Mouse (Mus musculus): ENCODE measurements at regions not wholly inside any gene's neighbourhood (a gene's known extent, or its start where the extent isn't known, plus 50 kb on each side); places are given as distances from the start of the nearest gene placed in this dataset.

GRCm38 (mm10) chr3:149105709-149106450, 115.5 kb upstream of the Adgrl2 start:
- Histone ChIP-seq H3K4me1 (ENCODE audit: control insufficient read depth in 1 of 2, insufficient read depth in 2 of 2) (peaks cover 0 to 10% of the 10 kb centered on the region in 2 experiments; a peak in 2 of 4 replicates), H3K36me3 (replicated peaks in 1 of 2; ENCODE audit: control insufficient read depth in 1 of 2, insufficient read depth in 1 of 2, low read length in 1 of 2) (no peaks in the 10 kb centered on the region), H3K27me3 (replicated peaks) (no peaks in the 10 kb centered on the region), H3K4me3 (replicated peaks in 1 of 3; ENCODE audit: low read depth in 2 of 3, low read length in 2 of 3, poor library complexity in 1 of 3) (no peak overlapping the region), H3K9ac (ENCODE audit: insufficient read depth, low read depth) (no peak overlapping the region), H3K4me2 (ENCODE audit: insufficient read depth, low read depth, poor library complexity, severe bottlenecking) (no peak overlapping the region), H3K79me2 (replicated peaks; ENCODE audit: control insufficient read depth, extremely low read depth, insufficient read depth, poor library complexity, severe bottlenecking) (no peaks in the 10 kb centered on the region), H3K9me3 (replicated peaks; ENCODE audit: low read length) (no peaks in the 10 kb centered on the region), H3K27ac (ENCODE audit: insufficient read depth, low read depth) (no peak overlapping the region)
- TF ChIP-seq TBP (conservative IDR thresholded peaks at IDR 0.05; ENCODE audit: low read depth, low read length) = no peak
- no peak for TF ChIP-seq CHD2 (IDR thresholded peaks at IDR 0.05; ENCODE audit: low read length)
- TF ChIP-seq ELF1 (IDR thresholded peaks at IDR 0.05; ENCODE audit: low read depth, low read length) = no peak
- no peak for TF ChIP-seq CHD1 (IDR thresholded peaks at IDR 0.05; ENCODE audit: low read depth, low read length)
- TF ChIP-seq TCF12 (IDR thresholded peaks at IDR 0.05; ENCODE audit: low read depth, low read length) = no peak
- TF ChIP-seq POLR2A (IDR thresholded peaks at IDR 0.05; ENCODE audit: low read depth, low read length) = no peak
- TF ChIP-seq ZKSCAN1 (IDR thresholded peaks at IDR 0.05; ENCODE audit: borderline replicate concordance, low read depth, low read length) = no peak
- no peak for TF ChIP-seq CTCF (conservative IDR thresholded peaks at IDR 0.05 in 1 of 2, IDR thresholded peaks at IDR 0.05 in 1 of 2; ENCODE audit: low read depth in 2 of 2, low read length in 2 of 2)
- no peak for TF ChIP-seq NELFE (IDR thresholded peaks at IDR 0.05; ENCODE audit: low read depth, low read length)
- TF ChIP-seq USF2 (conservative IDR thresholded peaks at IDR 0.05; ENCODE audit: low read depth, low read length) = no peak
- no peak for TF ChIP-seq E2F4 (IDR thresholded peaks at IDR 0.05; ENCODE audit: insufficient replicate concordance, low read depth, low read length)
- no peak for TF ChIP-seq PAX5 (IDR thresholded peaks at IDR 0.05; ENCODE audit: low read length)
- no peak for TF ChIP-seq POLR2AphosphoS2 (IDR thresholded peaks at IDR 0.05; ENCODE audit: low read depth, low read length)
- no peak for TF ChIP-seq MYC (IDR thresholded peaks at IDR 0.05; ENCODE audit: low read depth, low read length)
- TF ChIP-seq JUN (IDR thresholded peaks at IDR 0.05; ENCODE audit: insufficient read depth, low read depth, low read length) = no peak
- dilution Hi-C loops (cut with MboI; ENCODE audit: extremely low pct_ligation_motif_present, extremely low pct_unique_long_range_greater_than_20kb, low sequenced_read_pairs) (no loop called here), in situ Hi-C loops (cut with MboI; ENCODE audit: low pct_ligation_motif_present, low pct_unique_long_range_greater_than_20kb, low sequenced_read_pairs) (no loop called here)
- no peak for DNase-seq (ENCODE audit: extremely low read depth)

- dilution Hi-C loops (cut with MboI; ENCODE audit: extremely low pct_ligation_motif_present, extremely low pct_unique_long_range_greater_than_20kb, low sequenced_read_pairs) = no loop called here
- no peak for DNase-seq (ENCODE audit: extremely low read depth)
- Histone ChIP-seq H3K4me1 (ENCODE audit: control insufficient read depth in 1 of 2, insufficient read depth in 2 of 2) (peaks cover 0 to 10% of the 10 kb centered on the region in 2 experiments; a peak in 2 of 4 replicates), H3K4me3 (replicated peaks in 1 of 3; ENCODE audit: low read depth in 2 of 3, low read length in 2 of 3, poor library complexity in 1 of 3) (no peak overlapping the region), H3K27ac (ENCODE audit: insufficient read depth, low read depth) (no peak overlapping the region), H3K9me3 (replicated peaks; ENCODE audit: low read length) (no peaks in the 10 kb centered on the region), H3K9ac (ENCODE audit: insufficient read depth, low read depth) (no peak overlapping the region), H3K4me2 (ENCODE audit: insufficient read depth, low read depth, poor library complexity, severe bottlenecking) (no peak overlapping the region), H3K27me3 (replicated peaks) (no peaks in the 10 kb centered on the region), H3K36me3 (replicated peaks in 1 of 2; ENCODE audit: control insufficient read depth in 1 of 2, insufficient read depth in 1 of 2, low read length in 1 of 2) (no peaks in the 10 kb centered on the region), H3K79me2 (replicated peaks; ENCODE audit: control insufficient read depth, extremely low read depth, insufficient read depth, poor library complexity, severe bottlenecking) (no peaks in the 10 kb centered on the region)
- in situ Hi-C loops (cut with MboI; ENCODE audit: low pct_ligation_motif_present, low pct_unique_long_range_greater_than_20kb, low sequenced_read_pairs) = no loop called here
- TF ChIP-seq ZMIZ1 (IDR thresholded peaks at IDR 0.05; ENCODE audit: low read depth, low read length) (no peak), TCF12 (IDR thresholded peaks at IDR 0.05; ENCODE audit: low read depth, low read length) (no peak), USF2 (conservative IDR thresholded peaks at IDR 0.05; ENCODE audit: low read depth, low read length) (no peak), SMC3 (IDR thresholded peaks at IDR 0.05; ENCODE audit: low read depth, low read length) (no peak), MAFK (IDR thresholded peaks at IDR 0.05; ENCODE audit: insufficient replicate concordance, low read length) (no peak), JUND (conservative IDR thresholded peaks at IDR 0.05; ENCODE audit: low read depth, low read length) (no peak), JUN (IDR thresholded peaks at IDR 0.05; ENCODE audit: insufficient read depth, low read depth, low read length) (no peak), KAT2A (IDR thresholded peaks at IDR 0.05; ENCODE audit: insufficient replicate concordance, low read length) (no peak), MEF2A (IDR thresholded peaks at IDR 0.05; ENCODE audit: borderline replicate concordance, low read depth, low read length) (no peak), POLR2A (IDR thresholded peaks at IDR 0.05; ENCODE audit: low read depth, low read length) (no peak), ZC3H11A (IDR thresholded peaks at IDR 0.05; ENCODE audit: low read depth, low read length) (no peak), E2F4 (IDR thresholded peaks at IDR 0.05; ENCODE audit: insufficient replicate concordance, low read depth, low read length) (no peak), SIN3A (IDR thresholded peaks at IDR 0.05; ENCODE audit: low read length) (no peak)
Observed at GRCm38 (mm10) chr3:149105181-149105580, 114.8 kb upstream of the Adgrl2 start.
